ENCODE assay signal across 17 mouse cellular contexts in genomic region chr4:149936921-149937320, GRCm38 (mm10). TPM values are rescaled to one million over a fixed set of nuclear protein-coding genes. Genes with fewer than 3 reads are reported as not detected.
A peak's percentile ranks its signal among the peaks of the same experiment; 100 is the strongest.
DNase-seq lines count a peak whose midpoint lies in the region; ATAC-seq and TF ChIP-seq lines count a peak whose summit lies in the region.
"Had no signal": no experiment of that assay in that cellular context is flagged by ENCODE, and none has a peak within 500 bp of the region (broad histone marks: within the 10 kb centered on the region; RNA-seq: fewer than 3 reads in every experiment).

No protein-coding gene starts in this region.

- TF ChIP-seq POLR2A in ES-Bruce4 (IDR thresholded peaks at IDR 0.05; ENCODE audit: insufficient read depth, low read length) = no peak
- TF ChIP-seq POLR2A in myocyte (IDR thresholded peaks at IDR 0.05; ENCODE audit: insufficient read length, low read depth) = no peak

- peaks cover 25% of the 10 kb centered on the region for H3K79me2 ChIP-seq in myocyte (ENCODE audit: control insufficient read depth, insufficient read depth)

- TF ChIP-seq CTCF in ES-Bruce4 (IDR thresholded peaks at IDR 0.05; ENCODE audit: low read depth, low read length) = no peak

- no peak overlapping the region for H3K9ac ChIP-seq in forebrain, embryonic 15.5 days (replicated peaks)
- no peak overlapping the region for H3K9ac ChIP-seq in ES-Bruce4 (ENCODE audit: low read depth, poor library complexity, severe bottlenecking)
- H3K9ac ChIP-seq: embryonic facial prominence, embryonic 12.5 days had no signal

- no peak overlapping the region for H3K4me3 ChIP-seq in forebrain, embryonic 10.5 days
- H3K4me3 ChIP-seq in forebrain, embryonic 15.5 days = no peak overlapping the region
- H3K4me3 ChIP-seq in ES-Bruce4 (ENCODE audit: low read depth, low read length) (no peak overlapping the region), myocyte (no peak overlapping the region)
- H3K4me3 ChIP-seq: embryonic facial prominence, embryonic 12.5 days; megakaryocyte, embryonic 14.5 days had no signal

- no peaks in the 10 kb centered on the region for H3K36me3 ChIP-seq in forebrain, embryonic 10.5 days (replicated peaks)
- no peaks in the 10 kb centered on the region for H3K36me3 ChIP-seq in forebrain, embryonic 15.5 days
- H3K36me3 ChIP-seq in ES-Bruce4 (ENCODE audit: control insufficient read depth, insufficient read depth, low read length, poor library complexity, severe bottlenecking) (no peaks in the 10 kb centered on the region), myocyte (ENCODE audit: control insufficient read depth, insufficient read depth) (peaks cover 5% of the 10 kb centered on the region)
- H3K36me3 ChIP-seq: embryonic facial prominence, embryonic 12.5 days; G1E had no signal

- no peak for ATAC-seq in forebrain, embryonic 15.5 days (replicated peaks)

- H3K9me3 ChIP-seq in forebrain, embryonic 10.5 days = peaks cover 7% of the 10 kb centered on the region; the same call in 1 of the 2 replicates
- H3K9me3 ChIP-seq in forebrain, embryonic 15.5 days = no peaks in the 10 kb centered on the region
- no peaks in the 10 kb centered on the region for H3K9me3 ChIP-seq in ES-Bruce4 (replicated peaks; ENCODE audit: control insufficient read depth, insufficient read depth, low read length, poor library complexity, severe bottlenecking)
- H3K9me3 ChIP-seq: embryonic facial prominence, embryonic 12.5 days; G1E had no signal

- H3K27ac ChIP-seq in forebrain, embryonic 10.5 days = 0 out of 2 replicates have a peak overlapping the region, but pooled peaks have one; percentile 4
- no peak overlapping the region for H3K27ac ChIP-seq in forebrain, embryonic 15.5 days (replicated peaks)
- H3K27ac ChIP-seq in ES-Bruce4 (ENCODE audit: insufficient read depth, low read length) = no peak overlapping the region
- H3K27ac ChIP-seq: embryonic facial prominence, embryonic 12.5 days had no signal

- TF ChIP-seq EP300 in ES-Bruce4 (IDR thresholded peaks at IDR 0.05; ENCODE audit: insufficient read depth, low read depth, low read length) = peak; percentile 94

- no peak for DNase-seq in forebrain, embryonic 10.5 days (ENCODE audit: extremely low spot score, low spot score)
- DNase-seq in kidney, adult 18-20 months = peak; percentile 29
- no peak for DNase-seq in kidney, adult 9 months
- DNase-seq in right cerebral cortex, postnatal 10 days (ENCODE audit: low spot score in 2 of 2) = no peak
- DNase-seq in cerebellum, postnatal 10 days = no peak
- DNase-seq: adrenal gland, postnatal 36 days; cerebellum, adult 9-10 months; heart, postnatal 10 days; layer of hippocampus, postnatal 36 days; thymus, postnatal 25 days had no signal

- peaks cover 5% of the 10 kb centered on the region; the same call in 1 of the 2 replicates for H3K27me3 ChIP-seq in forebrain, embryonic 10.5 days (ENCODE audit: poor library complexity, severe bottlenecking)
- H3K27me3 ChIP-seq in forebrain, embryonic 15.5 days = no peaks in the 10 kb centered on the region
- no peaks in the 10 kb centered on the region for H3K27me3 ChIP-seq in ES-Bruce4 (ENCODE audit: control insufficient read depth, insufficient read depth, low read length, poor library complexity, severe bottlenecking)
- no peaks in the 10 kb centered on the region for H3K27me3 ChIP-seq in myocyte (ENCODE audit: control insufficient read depth, insufficient read depth, insufficient read length)
- H3K27me3 ChIP-seq: embryonic facial prominence, embryonic 12.5 days had no signal

- H3K4me2 ChIP-seq in forebrain, embryonic 15.5 days (replicated peaks) = no peak overlapping the region
- no peak overlapping the region for H3K4me2 ChIP-seq in myocyte (ENCODE audit: low read depth)
- H3K4me2 ChIP-seq: embryonic facial prominence, embryonic 12.5 days; liver, embryonic 11.5 days had no signal

- H3K4me1 ChIP-seq in forebrain, embryonic 10.5 days = peaks cover 32% of the 10 kb centered on the region
- H3K4me1 ChIP-seq in forebrain, embryonic 15.5 days = no peaks in the 10 kb centered on the region
- H3K4me1 ChIP-seq in ES-Bruce4 (ENCODE audit: control insufficient read depth, insufficient read depth, low read length) = peaks cover 10% of the 10 kb centered on the region

- WGBS in forebrain, embryonic 10.5 days = 71% methylated on average over 5 of the region's 5 CpGs
- 75% methylated on average over 5 of the region's 5 CpGs for WGBS in forebrain, embryonic 15.5 days

- no peak overlapping the region for H3ac ChIP-seq in myocyte (ENCODE audit: control insufficient read depth, insufficient read length)

TF ChIP-seq in myocyte, 11 proteins besides CTCF, POLR2A, EP300 and RAD21:
- TF ChIP-seq USF1 (IDR thresholded peaks at IDR 0.05; ENCODE audit: low read depth) = no peak
- TF ChIP-seq MYOD1 (IDR thresholded peaks at IDR 0.05; ENCODE audit: control insufficient read depth in 1 of 3, insufficient read length in 2 of 3, low read depth in 2 of 3) = peak in 2 of 3 experiments; percentile 46 to 67
- no peak for TF ChIP-seq E2F4 (IDR thresholded peaks at IDR 0.05; ENCODE audit: insufficient read depth)
- TF ChIP-seq MYOG (IDR thresholded peaks at IDR 0.05; ENCODE audit: control insufficient read depth in 1 of 3, insufficient read depth in 1 of 3, insufficient read length in 2 of 3, low read depth in 2 of 3) = peak in 1 of 3 experiments; percentile 60

RNA-seq across cellular contexts. Expression of gene Spsb1, which starts 17.9 kb away (rescaled TPM):
- polyA plus RNA-seq in forebrain, embryonic 10.5 days (2016; fragmentation: Nextera tagmentation; extraction: Ambion mirVana) = 9.0 and 11.2 TPM in 2 replicates
- polyA plus RNA-seq in forebrain, embryonic 15.5 days (2015; fragmentation: Nextera tagmentation; extraction: Ambion mirVana) = 6.0 and 6.8 TPM in 2 replicates
- polyA plus RNA-seq in ES-Bruce4 (2011; ENCODE audit: insufficient read depth, insufficient read length, low read depth, missing spikeins) (28.1 and 28.7 TPM in 2 replicates), myocyte (2012; fragmentation: generic; extraction: Trizol) (22.6 TPM)
